Mouse (Mus musculus) hematopoietic stem cell, adult 5-6 weeks (primary cell): ENCODE results near the gene Ilf3. TPM values are rescaled to one million over a fixed set of nuclear protein-coding genes. Genes with fewer than 3 reads are reported as not detected.
A peak's percentile ranks its signal among the peaks of the same experiment; 100 is the strongest.

Experiments
- ATAC-seq, 2 experiments: fragments of 125-278 bp in 1 of 2; replicated peaks in 1 of 2; 2 replicates each; pipeline ENCODE4 v1.8.0; 2016 to 2017; ENCODE audit warnings: inconsistent platforms in 2 of 2, mild to moderate bottlenecking in 2 of 2, moderate number of reproducible peaks in 2 of 2, low read depth in 1 of 2, moderate TSS enrichment in 1 of 2; ENCODE audit not compliant: low FRiP score in 2 of 2, poor library complexity in 2 of 2, severe bottlenecking in 2 of 2, insufficient read depth in 1 of 2, low TSS enrichment in 1 of 2
- total RNA-seq: library from RNA; stranded (forward); fragments of 172-1452, 232-1000 nt; gene quantifications from 2 replicates; pipeline ENCODE4 v1.2.3, GENCODE M21; 2017

Ilf3 gene
- total RNA-seq, 1 experiment from 2014 or later = 163 TPM

GRCm38 (mm10) chr9:21334747-21335146, 32.9 kb upstream of the Ilf3 start:
- ATAC-seq = no peak

GRCm38 (mm10) chr9:21335391-21335790, 32.3 kb upstream of the Ilf3 start:
- no peak for ATAC-seq

- ATAC-seq = no peak
Observed at GRCm38 (mm10) chr9:21336491-21336890, 31.2 kb upstream of the Ilf3 start.

GRCm38 (mm10) chr9:21337652-21338051, 30.0 kb upstream of the Ilf3 start:
- ATAC-seq = no peak

GRCm38 (mm10) chr9:21340411-21340810, 27.3 kb upstream of the Ilf3 start:
- no peak for ATAC-seq

GRCm38 (mm10) chr9:21346627-21347365, 20.9 kb upstream of the Ilf3 start:
- no peak for ATAC-seq

GRCm38 (mm10) chr9:21348152-21348551, 19.5 kb upstream of the Ilf3 start:
- peak in 1 of 2 experiments; percentile 54; a peak in 1 of 4 replicates for ATAC-seq

GRCm38 (mm10) chr9:21351178-21351577, 16.5 kb upstream of the Ilf3 start:
- no peak for ATAC-seq

GRCm38 (mm10) chr9:21351702-21352377, 15.8 kb upstream of the Ilf3 start:
- ATAC-seq = no peak

- ATAC-seq = peak; percentile 67 to 68
Observed at GRCm38 (mm10) chr9:21352463-21353372, 15.0 kb upstream of the Ilf3 start.

- no peak for ATAC-seq
Observed at GRCm38 (mm10) chr9:21353373-21353686, 14.3 kb upstream of the Ilf3 start.

GRCm38 (mm10) chr9:21354796-21355195, 12.9 kb upstream of the Ilf3 start:
- ATAC-seq = no peak

- peak; percentile 72; a peak in 3 of 4 replicates for ATAC-seq
Observed at GRCm38 (mm10) chr9:21356981-21357718, 10.5 kb upstream of the Ilf3 start.

- ATAC-seq = no peak
Observed at GRCm38 (mm10) chr9:21366541-21367220, 990 bp upstream of the Ilf3 start.

GRCm38 (mm10) chr9:21368131-21368584, 487 bp downstream of the Ilf3 start:
- peak in 1 of 2 experiments; percentile 34; a peak in 3 of 4 replicates for ATAC-seq

- ATAC-seq = no peak
Observed at GRCm38 (mm10) chr9:21369080-21369479, 1.4 kb downstream of the Ilf3 start.

- no peak for ATAC-seq
Observed at GRCm38 (mm10) chr9:21370876-21371275, 3.2 kb downstream of the Ilf3 start.
